Mouse (Mus musculus) heart, adult 18-20 months (tissue): ENCODE results near the gene Hivep3. TPM values are rescaled to one million over a fixed set of nuclear protein-coding genes. Genes with fewer than 3 reads are reported as not detected.

Source experiments
- DNase-seq, 2 experiments: peaks; one replicate each; pipeline ENCODE4 v3.0.0; 2021 to 2022; ENCODE audit warnings: mixed read lengths in 1 of 2
- total RNA-seq, 2 experiments: library from RNA; stranded (reverse); gene quantifications; 2 replicates each; pipeline ENCODE4 v1.2.3; 2021

Hivep3 gene
- total RNA-seq, 2 experiments from 2014 or later, result 5.3 to 6.8 TPM

GRCm38 (mm10) chr4:119977817-119978491, 244.4 kb downstream of the Hivep3 start:
- peak in 1 of 2 experiments; percentile 38 for DNase-seq

DNA sequence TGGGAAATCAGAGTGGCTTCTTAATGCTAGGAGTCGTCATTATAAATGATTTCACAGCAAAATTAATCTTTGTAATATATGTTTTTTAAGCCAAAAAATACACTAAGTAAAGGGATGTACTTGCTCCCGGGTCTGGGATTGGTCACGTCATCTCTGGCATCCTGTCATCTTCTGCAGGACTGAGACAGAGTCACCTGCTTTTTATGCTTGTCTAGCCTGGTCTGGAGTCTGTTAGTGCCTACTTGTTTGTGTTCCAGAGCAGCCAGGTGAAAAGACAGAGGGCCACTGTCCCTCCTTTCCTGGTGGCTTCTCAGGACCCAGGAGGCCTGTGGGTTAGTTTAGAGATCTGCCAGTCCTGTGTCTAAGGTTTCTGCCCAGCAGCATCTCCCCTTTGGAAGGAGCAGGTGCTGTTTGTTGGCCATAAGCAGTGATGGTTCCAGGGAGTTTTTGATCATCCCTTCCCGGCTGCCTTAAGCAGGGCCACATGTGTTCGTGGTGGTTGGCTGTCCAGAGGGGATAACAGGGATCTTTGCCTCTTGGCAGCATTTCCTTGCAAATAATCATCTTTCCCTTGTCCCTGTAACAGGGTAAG, 245.8 kb downstream of the Hivep3 start:
- no peak for DNase-seq

- no peak for DNase-seq
These were observed 246.3 kb downstream of the Hivep3 start for GRCm38 (mm10) chr4:119979918-119980317.

DNA sequence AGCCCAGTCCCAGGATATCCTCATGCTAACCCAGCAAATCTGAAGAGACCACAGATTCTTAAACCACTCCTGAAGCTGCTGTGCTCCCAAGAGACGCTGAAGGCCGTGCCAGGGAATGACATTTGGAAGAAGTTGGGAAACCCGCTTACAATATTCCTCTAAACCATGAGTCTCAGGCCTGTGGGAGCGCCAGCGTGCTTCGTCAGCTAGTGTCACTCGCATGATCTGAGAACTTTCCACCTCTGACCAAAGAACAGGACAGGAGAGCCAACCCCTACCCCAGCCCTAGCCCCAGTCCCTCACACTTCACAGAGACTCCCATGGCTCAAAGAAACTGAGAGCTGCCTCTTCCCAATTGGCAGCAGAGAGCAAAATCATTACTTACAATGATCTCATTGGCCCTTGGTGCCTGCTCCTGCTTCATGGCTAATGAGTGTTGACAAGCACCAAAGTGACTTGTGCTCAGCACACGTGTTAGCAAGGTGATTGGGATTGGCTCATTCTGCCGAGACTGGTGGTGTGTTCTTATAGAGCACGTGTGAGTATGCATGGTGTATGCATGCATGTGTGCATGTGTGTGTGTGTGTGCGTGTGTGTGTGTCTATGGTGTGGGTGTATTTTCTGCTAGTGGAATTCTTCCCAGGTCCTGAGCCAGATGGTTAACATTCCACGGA, 247.6 kb downstream of the Hivep3 start:
- peak in 1 of 2 experiments; percentile 15 for DNase-seq

- no peak for DNase-seq
These were observed 252.5 kb downstream of the Hivep3 start for GRCm38 (mm10) chr4:119986065-119986464.

- no peak for DNase-seq
These were observed 253.2 kb downstream of the Hivep3 start for GRCm38 (mm10) chr4:119986580-119987291.

DNA sequence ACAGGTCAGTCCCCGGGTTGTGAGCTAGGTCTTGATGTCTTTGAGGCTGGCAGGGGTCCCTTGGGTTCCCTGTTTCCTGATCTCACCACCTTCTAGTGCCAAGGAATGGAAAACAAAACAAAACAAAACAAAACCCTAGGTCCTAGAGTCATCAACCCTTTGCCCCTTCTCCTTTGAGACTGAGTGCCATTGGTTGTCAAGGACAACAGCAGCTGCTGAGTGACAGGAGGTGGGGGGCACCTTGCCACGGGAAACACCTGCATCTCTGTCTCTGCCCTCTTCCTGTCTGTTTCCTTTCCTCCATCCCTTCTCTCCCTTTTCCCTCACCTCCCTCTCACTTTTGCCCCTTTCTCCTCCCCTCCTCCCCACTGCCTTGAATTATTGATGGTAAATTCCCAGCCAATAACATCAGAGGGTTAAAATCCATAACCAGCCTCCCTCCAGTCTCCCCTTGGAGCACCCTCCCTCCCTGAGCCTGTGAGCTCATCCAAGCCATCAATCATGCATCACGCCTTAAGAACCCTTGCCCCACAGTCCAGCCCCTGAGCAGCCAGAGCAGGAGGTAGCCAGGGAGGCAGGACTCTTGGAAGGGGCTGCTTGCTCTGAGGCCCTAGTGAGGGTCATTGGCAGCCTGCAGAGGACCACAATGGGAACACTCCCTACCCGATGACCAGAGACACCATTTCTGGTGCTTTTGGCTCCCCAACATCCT, 253.9 kb downstream of the Hivep3 start:
- DNase-seq, result no peak

GRCm38 (mm10) chr4:119989031-119989693, 255.6 kb downstream of the Hivep3 start:
- DNase-seq, result no peak

DNA sequence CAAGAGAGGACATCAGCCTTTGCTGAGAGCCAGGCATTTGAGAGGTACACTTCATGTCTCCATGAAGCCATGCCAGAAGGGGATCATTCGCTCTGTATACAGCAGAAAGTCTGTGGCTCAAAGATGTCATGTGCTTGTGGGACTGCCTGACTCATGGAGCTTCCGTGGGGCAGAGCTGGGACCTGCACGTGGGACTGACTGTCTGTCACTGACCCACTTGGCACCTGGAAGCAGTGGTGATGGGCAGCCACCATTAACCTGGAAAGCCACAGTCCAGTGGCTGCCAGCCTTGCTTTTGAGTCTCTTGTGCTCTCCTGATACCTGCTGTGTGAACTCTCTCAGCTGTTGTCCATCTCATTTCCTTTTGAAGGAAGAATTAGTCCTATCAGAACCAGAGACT, 256.8 kb downstream of the Hivep3 start:
- DNase-seq, result no peak

- no peak for DNase-seq
These were observed 257.3 kb downstream of the Hivep3 start for GRCm38 (mm10) chr4:119990841-119991240.

DNA sequence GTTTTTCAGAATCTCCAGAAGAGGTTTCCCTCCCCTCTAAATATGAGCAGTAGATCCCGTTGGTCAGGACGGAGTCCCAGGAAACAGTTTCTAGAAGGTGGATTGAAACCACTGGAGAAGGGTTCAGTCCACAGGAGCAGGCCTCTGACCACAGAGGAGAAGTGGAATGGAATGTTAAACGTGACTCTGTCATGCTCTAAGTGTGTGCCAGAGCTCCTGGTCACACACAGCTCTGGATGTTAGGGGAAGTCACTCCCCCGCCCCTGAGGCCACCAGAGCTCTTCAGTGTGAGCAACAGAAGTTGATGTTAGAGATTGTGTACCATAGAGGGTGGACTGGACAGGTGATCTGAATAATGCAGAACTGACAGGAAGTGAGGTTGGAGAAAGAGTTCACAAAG, 258.2 kb downstream of the Hivep3 start:
- DNase-seq, result no peak

GRCm38 (mm10) chr4:119996377-119996776, 262.8 kb downstream of the Hivep3 start:
- no peak for DNase-seq

DNA sequence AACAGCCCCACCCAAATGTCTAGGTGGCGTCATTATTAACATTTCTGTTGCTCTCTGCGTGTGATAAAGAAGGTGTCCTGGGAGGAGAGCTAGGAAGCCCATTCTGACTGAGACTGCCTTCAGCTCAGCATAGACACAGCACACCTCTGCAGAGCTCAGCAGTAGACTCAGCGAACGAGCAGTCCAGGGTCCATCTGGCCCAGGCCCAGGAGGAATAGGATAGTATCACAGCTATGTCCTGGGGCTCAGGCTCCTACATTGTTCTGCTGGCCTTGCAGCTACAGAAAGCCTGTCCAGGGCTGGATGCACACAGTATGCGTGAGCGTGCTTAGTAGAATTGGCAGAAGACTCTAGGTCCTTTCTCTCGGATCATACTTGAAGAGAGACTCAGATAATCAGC, 263.8 kb downstream of the Hivep3 start:
- DNase-seq, result no peak

DNA sequence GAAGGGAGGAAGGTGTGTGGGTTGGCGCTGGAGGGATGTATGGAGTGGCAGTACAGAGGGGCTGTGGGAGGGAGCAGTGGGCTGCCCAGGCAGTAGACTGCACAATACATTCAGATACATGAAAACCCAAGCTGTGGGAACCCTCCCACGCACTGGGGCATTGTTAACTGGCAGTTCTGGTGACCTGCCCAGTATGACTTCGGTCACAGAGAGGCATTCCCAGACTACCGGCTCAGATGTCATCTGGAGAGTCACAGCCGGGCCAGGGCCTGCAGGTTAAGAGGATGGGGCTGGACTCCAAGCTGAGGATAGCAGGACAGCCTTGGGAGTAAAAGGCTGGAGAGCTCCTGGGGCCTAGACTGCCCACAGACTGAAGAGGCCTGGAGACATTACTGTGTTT, 265.3 kb downstream of the Hivep3 start:
- no peak for DNase-seq

- peak in 1 of 2 experiments; percentile 24 for DNase-seq
These were observed 267.3 kb downstream of the Hivep3 start for GRCm38 (mm10) chr4:120000881-120001280.

DNA sequence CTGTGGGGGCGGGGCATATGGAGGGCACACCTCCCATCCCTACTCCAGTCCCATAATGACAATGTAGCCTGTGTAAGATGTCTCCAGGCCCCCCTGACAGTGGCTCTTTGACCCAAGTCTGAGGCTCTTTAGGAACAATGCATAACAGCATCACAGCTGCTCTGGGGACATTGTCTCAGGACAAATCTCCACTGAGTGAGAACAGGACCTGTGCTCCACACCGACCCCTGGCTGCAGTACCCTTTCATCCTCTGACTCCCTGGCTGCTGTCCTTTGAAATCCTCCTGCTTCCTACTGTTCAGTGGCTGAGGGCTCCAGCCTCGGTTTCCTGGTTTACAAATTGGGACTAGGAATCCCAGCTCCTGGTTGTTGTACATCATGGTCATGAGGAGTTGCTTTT, 269.4 kb downstream of the Hivep3 start:
- no peak for DNase-seq

DNA sequence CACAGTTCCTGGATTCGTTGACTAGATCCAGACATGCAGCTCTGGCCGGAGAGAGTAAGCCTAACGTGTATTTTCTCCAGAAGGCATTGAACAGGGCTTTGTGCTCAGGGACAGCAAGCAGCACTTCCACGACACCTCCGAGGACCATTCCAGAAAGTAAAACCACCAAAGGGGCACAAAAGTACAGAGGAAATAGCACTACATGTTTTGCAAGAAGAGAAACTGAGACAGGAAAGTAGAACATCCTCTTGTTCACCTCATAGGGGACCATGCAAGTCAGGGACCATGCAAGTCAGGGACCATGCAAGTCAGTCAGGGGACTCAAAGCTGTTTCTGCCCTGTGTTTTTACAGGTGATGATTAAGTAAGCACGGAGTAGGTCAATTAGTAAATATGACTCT, 272.5 kb downstream of the Hivep3 start:
- no peak for DNase-seq

- no peak for DNase-seq
These were observed 274.3 kb downstream of the Hivep3 start for GRCm38 (mm10) chr4:120007889-120008288.

GRCm38 (mm10) chr4:120009151-120009550, 275.6 kb downstream of the Hivep3 start:
- DNase-seq, result peak in 1 of 2 experiments; percentile 27

- peak in 1 of 2 experiments; percentile 23 for DNase-seq
These were observed 278.2 kb downstream of the Hivep3 start for GRCm38 (mm10) chr4:120011788-120012187.

- no peak for DNase-seq
These were observed 279.3 kb downstream of the Hivep3 start for GRCm38 (mm10) chr4:120012891-120013290.

DNA sequence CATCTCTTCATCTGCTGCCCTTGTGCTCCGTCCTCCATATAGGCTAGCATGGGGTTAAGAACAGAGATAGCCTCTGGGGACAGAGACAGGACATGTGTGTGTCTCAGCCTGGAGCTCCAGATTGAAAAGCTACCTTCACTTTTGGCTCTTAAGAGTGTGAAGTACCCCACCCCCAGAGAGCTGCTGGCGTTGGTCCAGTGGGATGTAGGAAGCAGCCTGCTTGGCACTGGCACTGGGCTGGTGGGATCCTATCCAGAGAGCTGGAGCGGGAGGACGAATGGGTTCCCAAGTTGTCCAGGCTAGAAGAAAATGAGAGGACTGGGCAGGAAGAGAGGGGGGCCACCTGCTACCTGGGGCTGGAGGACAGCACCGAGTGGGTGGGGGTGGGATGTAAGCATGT, 284.8 kb downstream of the Hivep3 start:
- DNase-seq, result no peak
